Mouse (Mus musculus) naive thymus-derived CD4-positive, alpha-beta T cell, adult 2 months (primary cell): Measurements from ENCODE around the gene Rpl10.
A peak's percentile ranks its signal among the peaks of the same experiment; 100 is the strongest.

Experiments
- DNase-seq: peaks from one replicate; pipeline ENCODE4 v3.0.0-alpha.2; 2011; ENCODE audit warnings: low read depth

Rpl10 gene

GRCm38 (mm10) chrX:74270062-74270901 lies at the start of gene Rpl10:
Rpl10 (plus strand) TSS chrX:74270812.
- peak; percentile 97 for DNase-seq

- no peak for DNase-seq
Measured at GRCm38 (mm10) chrX:74230038-74230437, 40.6 kb upstream of the Rpl10 start.

DNA sequence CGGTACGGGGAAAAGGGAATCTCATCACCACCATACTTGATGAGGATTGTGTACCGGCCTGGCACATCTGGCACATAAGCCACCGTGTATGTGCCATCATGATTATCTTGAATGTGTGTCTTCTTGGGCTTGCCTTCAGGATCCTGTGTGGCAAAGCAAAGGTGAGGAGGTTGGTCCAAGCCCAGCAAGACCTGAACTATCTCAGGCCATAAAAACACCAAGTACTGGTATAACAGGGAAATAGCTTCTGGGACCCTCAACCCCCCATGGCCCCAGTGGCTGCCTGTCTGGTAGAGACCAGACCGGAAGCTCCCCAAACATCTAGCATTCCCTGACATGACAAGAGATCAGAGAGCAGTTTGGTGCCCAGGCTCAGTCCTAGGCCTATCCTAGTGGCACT lies 37.4 kb upstream of the Rpl10 start:
- no peak for DNase-seq

DNA sequence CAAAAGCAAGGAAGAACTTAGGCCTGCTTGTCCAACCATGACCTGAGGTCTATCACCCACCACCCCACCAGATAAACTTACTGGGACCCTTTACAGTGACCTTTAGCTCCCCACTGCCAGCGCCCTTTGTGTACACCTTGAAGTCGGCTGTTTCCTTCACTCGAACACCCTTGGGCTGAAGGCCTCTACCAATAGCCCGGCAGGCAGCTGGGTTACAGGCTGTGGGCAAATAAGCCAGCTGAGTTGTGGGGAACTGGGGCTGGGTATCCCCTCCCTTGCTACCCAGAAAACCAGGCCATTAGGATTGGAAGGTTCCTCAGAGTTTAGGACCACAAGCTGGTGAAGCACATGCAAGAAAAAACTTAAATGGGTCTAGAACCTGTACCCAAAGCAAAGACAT lies 30.3 kb upstream of the Rpl10 start:
- no peak for DNase-seq

- DNase-seq: no peak
Measured at GRCm38 (mm10) chrX:74243396-74243795, 27.2 kb upstream of the Rpl10 start.

- DNase-seq: peak; percentile 87
Measured at GRCm38 (mm10) chrX:74243807-74244206, 26.8 kb upstream of the Rpl10 start.

DNA sequence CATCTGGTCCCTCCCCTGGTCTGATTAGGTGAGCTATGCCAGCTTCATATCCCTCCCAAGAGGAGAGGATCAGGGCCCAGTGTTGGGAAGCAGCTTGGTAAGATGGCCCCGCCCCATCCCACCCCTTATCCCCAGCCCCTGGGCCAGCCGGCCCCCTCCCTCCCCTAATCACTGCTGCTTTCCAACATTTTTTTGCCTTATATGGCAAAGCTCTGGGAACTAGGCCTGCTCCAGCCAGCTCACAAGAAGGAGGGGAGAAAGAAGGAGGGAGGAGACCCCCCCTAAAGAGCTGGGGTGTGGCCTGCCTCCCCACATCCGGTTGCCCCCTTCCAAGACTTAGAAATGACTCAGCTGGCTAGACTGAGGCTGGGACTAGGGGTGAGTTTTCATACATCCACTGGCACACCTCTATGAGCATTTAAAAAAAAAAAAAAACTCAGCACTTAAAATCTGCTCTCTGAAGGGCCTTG lies 26.0 kb upstream of the Rpl10 start:
- peak; percentile 48 for DNase-seq

GRCm38 (mm10) chrX:74245107-74245506 lies 25.5 kb upstream of the Rpl10 start:
- DNase-seq: no peak

GRCm38 (mm10) chrX:74245687-74246086 lies 24.9 kb upstream of the Rpl10 start:
- peak; percentile 65 for DNase-seq

GRCm38 (mm10) chrX:74246213-74246681 lies 24.4 kb upstream of the Rpl10 start:
- peak; percentile 90 for DNase-seq

GRCm38 (mm10) chrX:74246693-74247092 lies 23.9 kb upstream of the Rpl10 start:
- no peak for DNase-seq

GRCm38 (mm10) chrX:74248651-74249050 lies 22.0 kb upstream of the Rpl10 start:
- peak; percentile 74 for DNase-seq

- DNase-seq: peak; percentile 72
Measured at GRCm38 (mm10) chrX:74249615-74250014, 21.0 kb upstream of the Rpl10 start, which contains the start of gene Flna. Flna (minus strand) TSS chrX:74249820.

GRCm38 (mm10) chrX:74254153-74254887 lies 16.3 kb upstream of the Rpl10 start, which contains the start of gene Emd:
Emd (plus strand) TSS chrX:74254687.
- peak; percentile 93 for DNase-seq

GRCm38 (mm10) chrX:74254888-74255565 lies 15.6 kb upstream of the Rpl10 start:
- DNase-seq: no peak

- no peak for DNase-seq
Measured at GRCm38 (mm10) chrX:74257746-74258145, 12.9 kb upstream of the Rpl10 start.

DNA sequence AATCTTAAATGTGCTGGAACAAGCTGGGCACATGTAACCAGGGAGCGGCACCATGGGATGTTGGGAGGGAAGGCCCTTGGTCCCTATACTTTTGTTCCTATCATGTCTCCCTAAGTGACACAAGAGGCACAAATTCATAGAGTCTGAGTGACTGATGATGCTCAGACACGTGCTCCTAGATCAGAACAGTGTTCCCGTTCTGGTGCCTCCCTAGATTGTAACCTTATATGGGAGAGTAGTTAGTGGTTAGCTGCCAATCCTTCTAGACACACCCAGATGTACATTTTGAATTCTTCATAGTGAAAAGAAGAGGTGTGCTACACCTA lies 913 bp upstream of the Rpl10 start:
- DNase-seq: no peak

- peak; percentile 54 for DNase-seq
Measured at GRCm38 (mm10) chrX:74270902-74271551, 415 bp downstream of the Rpl10 start.

- no peak for DNase-seq
Measured at GRCm38 (mm10) chrX:74273422-74274322, 3.1 kb downstream of the Rpl10 start.

DNA sequence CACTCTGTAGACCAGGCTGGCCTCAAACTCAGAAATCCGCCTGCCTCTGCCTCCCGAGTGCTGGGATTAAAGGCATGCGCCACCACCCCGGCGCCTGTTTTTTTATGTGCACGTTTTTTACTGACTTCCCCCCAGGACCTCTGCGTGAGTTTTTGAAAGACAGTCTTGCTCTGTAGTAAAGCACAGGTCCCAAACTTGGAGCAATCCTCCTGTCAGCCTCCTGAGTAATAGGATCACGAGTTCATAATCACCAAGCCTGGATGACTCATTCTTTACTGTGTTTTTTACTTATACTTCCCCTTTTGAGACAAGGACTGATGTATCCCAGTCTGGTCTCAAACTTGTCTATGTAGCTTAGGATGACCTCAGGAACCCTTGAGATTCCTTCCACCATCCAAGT lies 7.3 kb downstream of the Rpl10 start:
- no peak for DNase-seq
